Mouse (Mus musculus) bone marrow, adult 2 months (tissue): Measurements from ENCODE around the gene Themis3. TPM values are rescaled to one million over a fixed set of nuclear protein-coding genes. Genes with fewer than 3 reads are reported as not detected.

Experiments used
- H3K27ac ChIP-seq: fragments of 200-500 bp; 2 replicates; pipeline ENCODE4 v1.5.1; 2012; ENCODE audit warnings: low read depth, mild to moderate bottlenecking, control low read depth, inconsistent platforms, low read length; ENCODE audit not compliant: control insufficient read depth, poor library complexity, insufficient read depth
- H3K4me1 ChIP-seq: fragments of 200-500 bp; 2 replicates; pipeline ENCODE4 v1.6.1; 2011; ENCODE audit warnings: low read length; ENCODE audit not compliant: control insufficient read depth, insufficient read depth
- H3K4me3 ChIP-seq: fragments of 200-500 bp; replicated peaks from 2 replicates; pipeline ENCODE3; 2011; ENCODE audit warnings: mild to moderate bottlenecking, low read depth, low read length, control low read depth; ENCODE audit not compliant: control insufficient read depth
- CTCF ChIP-seq: fragments of 200-500 bp; IDR thresholded peaks from 2 replicates; pipeline ENCODE4 v1.5.1; 2011; ENCODE audit warnings: low read length, control low read depth; ENCODE audit not compliant: control insufficient read depth, insufficient read depth
- POLR2A ChIP-seq: fragments of 200-500 bp; IDR thresholded peaks from 2 replicates; pipeline ENCODE4 v1.6.1; 2011; ENCODE audit warnings: low read depth, mild to moderate bottlenecking, control low read depth, low read length, borderline replicate concordance; ENCODE audit not compliant: control insufficient read depth
- WGBS: fragments of 180-500 bp; shearing (Covaris S2); methylation state at CpG from one replicate; pipeline ENCODE4 v1.1.7; 2018; 5-methylcytosine and 5-hydroxymethylcytosine counted together
- polyA plus RNA-seq: library from polyadenylated mRNA; stranded (reverse); fragments of >200 nt; gene quantifications from 2 replicates; pipeline ENCODE4 v1.2.4, GENCODE M21; 2011; ENCODE audit warnings: low replicate concordance; ENCODE audit not compliant: missing spikeins, insufficient read depth, insufficient read length

Themis3 gene
- not detected in 2 replicates for polyA plus RNA-seq

DNA sequence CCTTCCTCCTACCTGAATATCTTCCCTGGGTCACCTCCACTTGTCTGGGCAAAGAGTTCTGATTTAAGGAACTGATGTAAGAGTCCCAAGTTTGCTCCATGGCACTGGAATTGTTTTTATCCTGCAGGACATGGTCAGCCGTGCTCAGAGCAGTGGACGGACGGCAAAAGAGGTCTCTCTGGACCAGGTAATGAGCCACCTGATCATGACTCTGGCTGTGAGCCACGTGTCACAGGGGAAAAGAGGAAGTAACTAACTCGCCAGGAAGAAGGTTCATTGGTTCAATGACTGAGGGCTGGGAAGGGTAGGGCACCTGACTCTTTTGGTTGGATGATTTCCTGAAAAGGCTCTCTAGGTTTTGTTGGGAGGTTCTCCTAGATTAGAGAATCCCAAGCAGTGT lies at the start of gene Themis3:
Gene Themis3 (minus strand): TSS at position 187 of the 400 bp plus-strand sequence.
- TF ChIP-seq CTCF (no peak), POLR2A (no peak)
- Histone ChIP-seq H3K4me3 (no peak within 1 kb of the TSS), H3K4me1 (no peaks in the 10 kb centered on the region), H3K27ac (no peak within 1 kb of the TSS)
- 22% methylated on average over 5 of the region's 5 CpGs for whole genome bisulfite sequencing

DNA sequence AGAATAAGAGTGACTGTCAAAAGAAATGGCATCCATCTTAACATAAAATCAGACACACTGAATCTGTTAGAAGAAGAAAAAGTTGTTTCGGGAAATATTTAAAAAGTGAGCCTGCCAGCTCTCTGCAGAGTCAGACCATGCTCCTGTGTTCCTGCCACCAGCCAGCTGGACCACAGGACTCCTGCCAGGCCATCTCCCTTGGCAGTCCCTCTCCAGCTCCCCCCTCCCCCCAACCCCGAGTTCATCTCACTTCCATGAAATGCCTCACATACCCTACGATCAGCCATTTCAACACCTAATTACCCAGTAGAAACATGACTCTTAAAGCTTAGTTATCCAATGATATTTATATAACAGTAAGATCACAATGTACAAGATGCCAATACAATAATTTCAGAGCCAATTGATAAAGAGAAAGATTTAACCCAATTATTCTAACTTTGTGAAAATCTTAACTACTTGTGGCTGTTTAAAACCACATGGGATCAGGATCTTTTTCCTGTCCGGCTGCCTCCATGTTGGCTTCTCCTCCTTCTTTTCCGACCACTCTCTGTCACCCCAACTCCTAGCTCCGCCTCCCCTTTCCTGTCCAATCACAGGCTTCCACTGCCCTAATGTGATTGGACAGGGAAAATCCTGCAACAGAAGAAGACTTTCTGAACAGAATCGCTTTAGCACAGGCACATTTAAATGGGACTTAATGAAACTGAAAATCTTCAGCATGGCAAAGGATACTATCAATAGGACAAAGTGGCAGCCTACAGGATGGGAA lies 43.7 kb upstream of the Themis3 start:
- TF ChIP-seq CTCF, result no peak
- TF ChIP-seq POLR2A, result no peak
- Histone ChIP-seq H3K4me1 (no peaks in the 10 kb centered on the region), H3K27ac (no peak overlapping the region), H3K4me3 (no peak overlapping the region)
- 75% methylated on average over 7 of the region's 7 CpGs for WGBS

DNA sequence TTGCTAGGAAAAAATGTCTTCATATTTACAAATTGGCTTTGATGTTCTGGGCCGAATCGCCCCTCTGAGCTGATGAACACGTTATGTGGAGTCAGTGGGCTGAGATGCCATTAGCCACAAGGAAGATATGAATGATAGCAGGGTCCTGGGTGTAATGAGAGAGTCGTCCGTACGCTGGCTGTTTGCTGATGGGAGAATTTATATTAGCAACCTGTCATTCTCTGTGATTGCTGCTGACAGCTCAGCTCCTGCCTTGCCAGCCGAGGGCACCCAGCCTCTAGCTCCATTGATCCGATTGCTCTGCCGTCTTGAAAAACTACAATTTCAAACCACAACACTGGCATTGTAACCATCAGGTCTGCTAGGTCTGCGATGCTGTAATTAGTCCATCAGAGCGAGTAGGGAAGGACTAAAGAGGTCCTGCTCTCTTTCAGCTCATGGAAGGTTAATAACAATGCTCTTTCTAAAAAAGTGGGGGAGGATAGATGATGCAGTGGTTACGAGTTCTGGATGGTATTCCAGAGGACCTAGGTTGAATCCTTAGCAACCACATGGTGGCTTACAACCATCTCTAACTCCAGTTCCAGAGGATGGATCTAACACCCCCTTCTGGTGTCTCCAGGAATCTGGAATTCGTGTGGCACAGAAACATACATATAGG lies 25.7 kb upstream of the Themis3 start:
- no peak overlapping the region for H3K4me3 ChIP-seq
- H3K4me1 ChIP-seq, result no peaks in the 10 kb centered on the region
- TF ChIP-seq CTCF (no peak), POLR2A (no peak)
- 78% methylated on average over 13 of the region's 13 CpGs for WGBS
- no peak overlapping the region for H3K27ac ChIP-seq

DNA sequence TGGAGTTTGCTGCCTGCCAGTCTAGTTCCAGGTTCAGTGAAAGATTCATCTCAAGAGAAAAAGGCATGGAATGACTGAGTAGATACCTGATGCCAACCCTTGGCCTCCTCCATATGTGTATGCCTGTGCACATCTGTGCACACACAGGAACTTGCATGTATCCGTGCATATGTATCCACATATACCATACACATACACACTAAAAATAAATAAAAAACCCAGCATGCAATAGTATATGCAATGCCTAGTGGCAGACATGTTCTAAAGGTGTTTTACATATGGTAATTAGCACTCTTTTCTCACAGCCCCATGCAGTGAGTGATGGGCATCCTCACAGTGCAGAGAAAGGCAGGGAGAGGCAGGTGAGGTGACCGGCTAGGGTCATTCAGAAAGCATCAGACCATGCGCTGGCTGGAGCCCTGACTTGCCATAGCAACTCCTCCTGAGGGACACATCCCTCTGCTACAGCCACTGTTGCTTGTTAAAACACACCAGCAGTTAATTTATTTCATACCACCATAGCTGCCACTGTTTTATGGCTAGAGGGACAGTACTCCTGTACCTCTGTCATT lies 24.9 kb upstream of the Themis3 start:
- no peak for TF ChIP-seq CTCF
- no peak for TF ChIP-seq POLR2A
- no peak overlapping the region for H3K27ac ChIP-seq
- WGBS, result 79% methylated on average over 3 of the region's 3 CpGs
- no peak overlapping the region for H3K4me3 ChIP-seq
- no peaks in the 10 kb centered on the region for H3K4me1 ChIP-seq

DNA sequence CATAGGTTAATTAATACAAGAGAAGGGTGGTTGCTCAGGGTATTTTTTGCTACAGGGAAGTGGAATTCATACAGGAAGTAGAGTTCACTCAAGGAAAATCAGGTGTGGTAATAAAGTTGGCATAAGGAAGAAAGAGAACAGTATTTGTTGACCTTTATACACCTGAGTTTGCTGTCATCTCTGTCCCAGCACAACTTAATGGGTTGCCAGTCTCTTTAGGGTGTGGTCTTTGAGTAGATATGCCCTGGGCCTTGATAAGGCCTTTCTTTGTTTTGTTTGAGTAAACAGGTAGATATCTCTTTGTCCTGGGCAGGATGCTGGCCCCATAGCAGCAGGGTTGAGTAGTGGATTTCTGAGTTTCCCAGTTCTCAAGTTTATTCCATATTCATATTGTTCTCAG lies 15.6 kb upstream of the Themis3 start:
- TF ChIP-seq POLR2A, result no peak
- no peak for TF ChIP-seq CTCF
- H3K4me1 ChIP-seq, result no peaks in the 10 kb centered on the region
- H3K4me3 ChIP-seq, result no peak overlapping the region
- no peak overlapping the region for H3K27ac ChIP-seq

DNA sequence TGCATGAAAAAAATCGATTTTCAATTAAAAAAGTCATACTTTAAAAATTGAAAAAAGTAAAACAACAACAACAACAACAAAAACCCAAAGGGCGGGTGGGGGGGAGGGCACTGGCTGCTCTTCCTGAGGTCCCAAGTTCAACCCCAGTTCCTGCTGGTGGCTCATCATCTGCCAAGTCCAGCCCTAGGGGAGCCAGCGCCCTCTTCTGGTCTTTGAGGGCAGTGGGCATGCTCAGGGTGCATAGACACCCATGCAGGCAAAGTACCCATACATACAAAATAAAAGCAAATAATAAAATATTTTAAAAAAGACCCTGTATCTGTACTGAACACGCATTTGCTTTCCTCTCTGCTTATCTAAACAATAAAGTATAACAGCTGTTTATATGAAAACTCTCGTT lies 10.5 kb upstream of the Themis3 start:
- TF ChIP-seq POLR2A (no peak), CTCF (no peak)
- 68% methylated on average over 5 of the region's 5 CpGs for WGBS
- Histone ChIP-seq H3K4me3 (no peak overlapping the region), H3K27ac (no peak overlapping the region), H3K4me1 (no peaks in the 10 kb centered on the region)

DNA sequence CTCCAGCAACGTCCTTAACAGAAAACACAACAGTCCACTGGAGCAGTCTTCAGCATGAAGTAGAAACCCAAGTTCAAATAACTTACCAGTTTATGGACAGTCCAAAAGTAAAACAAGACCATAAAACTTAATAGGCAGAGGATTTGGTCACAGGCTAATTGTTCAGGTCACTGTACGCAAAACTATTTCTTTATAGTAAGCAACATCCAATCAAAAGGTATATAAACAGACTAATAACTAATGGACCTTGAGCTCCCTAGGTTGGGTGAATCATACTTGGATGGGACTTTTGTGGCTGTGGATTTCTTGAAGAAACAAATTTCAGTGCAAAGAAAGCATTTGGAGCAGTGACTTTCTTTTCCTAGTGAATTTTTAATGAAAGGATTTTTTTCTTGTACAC lies 6.8 kb upstream of the Themis3 start:
- Histone ChIP-seq H3K4me3 (no peak overlapping the region), H3K27ac (no peak overlapping the region), H3K4me1 (no peaks in the 10 kb centered on the region)
- 85% methylated on average over 2 of the region's 2 CpGs for WGBS
- TF ChIP-seq POLR2A (no peak), CTCF (no peak)

DNA sequence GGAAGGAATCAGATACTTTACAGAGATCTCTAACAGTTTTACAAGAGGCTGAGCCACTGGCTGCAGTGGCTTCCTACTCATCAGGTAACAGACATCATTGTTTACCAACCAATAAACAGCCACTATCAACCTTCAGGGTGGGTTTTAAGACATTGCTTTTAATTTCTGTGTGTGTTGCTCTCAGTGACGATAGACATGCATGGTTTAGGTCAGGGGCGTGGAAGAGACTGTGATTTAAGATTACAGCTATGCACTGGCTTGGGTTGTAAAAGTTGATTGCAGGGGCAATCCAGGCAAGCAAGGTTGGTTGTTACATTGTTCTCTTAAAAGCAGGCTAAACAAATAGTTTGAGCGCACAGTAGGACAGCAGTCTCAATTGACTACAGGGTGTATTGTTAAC lies 1.4 kb upstream of the Themis3 start:
- Histone ChIP-seq H3K4me1 (no peaks in the 10 kb centered on the region), H3K4me3 (no peak overlapping the region), H3K27ac (no peak overlapping the region)
- no peak for TF ChIP-seq CTCF
- no peak for TF ChIP-seq POLR2A
- 55% methylated on average over 3 of the region's 3 CpGs for WGBS
